Mouse (Mus musculus): ENCODE results near the gene Atxn2. TPM values are rescaled to one million over a fixed set of nuclear protein-coding genes. Genes with fewer than 3 reads are reported as not detected.

The Atxn2 gene
- polyA plus RNA-seq, 1 experiment from 2014 or later = 31.6 TPM

DNA sequence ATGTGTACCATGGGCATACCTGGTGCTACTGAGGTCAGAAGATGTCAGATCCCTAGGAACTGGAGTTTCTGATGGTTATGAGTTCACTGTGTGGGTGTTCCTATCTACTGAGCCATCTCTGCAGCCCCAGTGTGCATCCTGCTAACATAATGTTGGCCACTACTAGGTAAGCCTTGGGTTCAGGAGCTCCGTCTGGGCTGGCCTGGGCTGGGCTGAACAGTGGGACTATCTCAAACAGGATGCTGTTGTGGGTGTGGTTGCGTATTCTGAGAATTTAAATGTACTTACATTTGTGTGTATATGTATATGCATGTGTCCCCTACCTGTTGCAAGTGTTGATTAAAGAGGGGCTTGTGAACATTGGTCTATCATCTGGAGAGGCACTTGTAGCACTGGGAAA, 38.5 kb downstream of the Atxn2 start:
- Histone ChIP-seq H3K27me3 (ENCODE audit: insufficient read depth, low read length) (no peaks in the 10 kb centered on the region), H3K9ac (replicated peaks) (no peak overlapping the region), H3K9me3 (ENCODE audit: low read length) (no peaks in the 10 kb centered on the region), H3K27ac (ENCODE audit: low read depth) (no peak overlapping the region), H3K4me3 (ENCODE audit: low read depth, low read length) (no peak overlapping the region), H3K4me1 (ENCODE audit: insufficient read depth) (peaks cover 4% of the 10 kb centered on the region), H3K4me2 (ENCODE audit: low read depth, low read length) (no peak overlapping the region), H3K36me3 (replicated peaks; ENCODE audit: insufficient read depth, low read length) (peaks cover 40% of the 10 kb centered on the region)
- 73% methylated on average over 2 of the region's 2 CpGs for WGBS (ENCODE audit: insufficient replicate concordance)
- TF ChIP-seq CTCF (IDR thresholded peaks at IDR 0.05; ENCODE audit: low read depth) (no peak), EP300 (IDR thresholded peaks at IDR 0.05; ENCODE audit: low read depth) (no peak)
- ATAC-seq (no peak), DNase-seq (no peak)

DNA sequence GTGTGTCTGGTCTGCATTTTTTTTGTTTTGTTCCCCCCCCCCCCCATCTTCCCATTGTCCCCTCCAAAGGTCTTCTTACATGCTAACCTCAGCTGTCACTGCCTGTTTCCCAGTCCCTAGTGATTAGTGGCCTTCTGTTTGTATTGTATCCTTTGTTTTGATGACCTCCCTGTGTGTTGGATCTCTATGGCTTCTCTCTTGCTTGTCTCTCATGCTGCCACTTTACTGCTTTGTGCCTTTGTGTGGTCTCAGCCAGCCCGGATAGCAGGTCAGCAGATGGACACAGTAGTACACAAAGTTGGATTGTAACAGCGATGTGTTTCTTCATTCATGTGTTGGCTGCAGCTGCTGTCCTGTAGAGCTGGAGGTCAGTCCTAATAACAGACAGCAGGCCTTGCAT, 46.8 kb downstream of the Atxn2 start:
- Histone ChIP-seq H3K27ac (ENCODE audit: low read depth) (no peak overlapping the region), H3K9ac (replicated peaks) (no peak overlapping the region), H3K4me3 (ENCODE audit: low read depth, low read length) (no peak overlapping the region), H3K9me3 (ENCODE audit: low read length) (no peaks in the 10 kb centered on the region), H3K4me2 (ENCODE audit: low read depth, low read length) (no peak overlapping the region), H3K36me3 (replicated peaks; ENCODE audit: insufficient read depth, low read length) (peaks cover 34% of the 10 kb centered on the region), H3K27me3 (ENCODE audit: insufficient read depth, low read length) (no peaks in the 10 kb centered on the region), H3K4me1 (ENCODE audit: insufficient read depth) (no peaks in the 10 kb centered on the region)
- WGBS (ENCODE audit: insufficient replicate concordance) = 85% methylated on average over 2 of the region's 2 CpGs
- ATAC-seq (no peak), DNase-seq (no peak)
- TF ChIP-seq CTCF (IDR thresholded peaks at IDR 0.05; ENCODE audit: low read depth) (no peak), EP300 (IDR thresholded peaks at IDR 0.05; ENCODE audit: low read depth) (no peak)

DNA sequence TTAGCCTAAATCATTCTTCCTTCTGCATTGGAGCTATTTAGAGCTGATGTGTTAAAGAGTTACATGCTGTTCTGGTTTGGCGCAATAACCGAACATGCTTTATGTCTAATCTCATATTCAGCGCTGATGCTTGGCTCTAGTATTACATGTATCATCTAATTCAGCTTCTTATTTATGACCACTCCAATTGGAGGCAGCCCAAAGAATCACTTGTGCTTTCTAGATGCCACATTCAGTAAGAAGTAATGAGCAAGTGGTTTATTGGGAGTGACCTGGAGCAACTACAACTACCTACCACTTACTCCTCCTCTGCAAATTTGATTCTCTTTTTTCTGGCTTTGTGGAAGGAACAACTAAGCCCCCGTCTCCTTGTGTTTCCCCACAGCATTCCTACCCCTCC, 47.2 kb downstream of the Atxn2 start:
- Histone ChIP-seq H3K27me3 (ENCODE audit: insufficient read depth, low read length) (no peaks in the 10 kb centered on the region), H3K36me3 (replicated peaks; ENCODE audit: insufficient read depth, low read length) (peaks cover 31% of the 10 kb centered on the region), H3K9me3 (ENCODE audit: low read length) (no peaks in the 10 kb centered on the region), H3K4me1 (ENCODE audit: insufficient read depth) (no peaks in the 10 kb centered on the region), H3K4me2 (ENCODE audit: low read depth, low read length) (no peak overlapping the region), H3K27ac (ENCODE audit: low read depth) (no peak overlapping the region), H3K4me3 (ENCODE audit: low read depth, low read length) (no peak overlapping the region), H3K9ac (replicated peaks) (no peak overlapping the region)
- WGBS (ENCODE audit: insufficient replicate concordance) = 88% methylated on average over 4 of the region's 4 CpGs
- TF ChIP-seq EP300 (IDR thresholded peaks at IDR 0.05; ENCODE audit: low read depth) = no peak
- no peak for TF ChIP-seq CTCF (IDR thresholded peaks at IDR 0.05; ENCODE audit: low read depth)
- ATAC-seq = no peak
- DNase-seq = no peak

DNA sequence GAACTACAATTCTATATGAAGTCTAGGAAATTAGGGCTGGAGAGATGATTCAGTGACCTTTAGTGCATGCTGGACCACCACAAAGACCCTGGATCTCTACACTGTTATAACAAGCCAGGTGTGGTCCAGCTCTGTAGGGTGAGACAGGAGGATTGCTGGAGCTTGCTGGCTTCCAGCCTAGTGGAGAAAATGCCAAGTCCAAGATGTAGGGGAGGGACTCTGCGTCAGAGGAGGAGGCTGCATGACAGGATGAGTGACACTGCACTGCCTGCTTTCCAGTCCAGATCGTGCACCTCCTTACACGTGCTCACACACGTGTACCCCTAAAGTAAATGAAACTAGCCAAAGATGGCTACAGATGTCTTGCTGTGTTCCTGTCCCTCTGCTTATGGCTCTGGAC, 48.8 kb downstream of the Atxn2 start:
- H3K27ac ChIP-seq (ENCODE audit: low read depth) = no peak overlapping the region
- no peak for ATAC-seq
- no peaks in the 10 kb centered on the region for H3K4me1 ChIP-seq (ENCODE audit: insufficient read depth)
- no peak for DNase-seq
- no peaks in the 10 kb centered on the region for H3K27me3 ChIP-seq (ENCODE audit: insufficient read depth, low read length)
- peaks cover 27% of the 10 kb centered on the region for H3K36me3 ChIP-seq (replicated peaks; ENCODE audit: insufficient read depth, low read length)
- no peaks in the 10 kb centered on the region for H3K9me3 ChIP-seq (ENCODE audit: low read length)
- no peak overlapping the region for H3K4me3 ChIP-seq (ENCODE audit: low read depth, low read length)
- no peak overlapping the region for H3K4me2 ChIP-seq (ENCODE audit: low read depth, low read length)
- TF ChIP-seq EP300 (IDR thresholded peaks at IDR 0.05; ENCODE audit: low read depth) (no peak), CTCF (IDR thresholded peaks at IDR 0.05; ENCODE audit: low read depth) (no peak)
- no peak overlapping the region for H3K9ac ChIP-seq (replicated peaks)
- 88% methylated on average over 4 of the region's 4 CpGs for WGBS (ENCODE audit: insufficient replicate concordance)

DNA sequence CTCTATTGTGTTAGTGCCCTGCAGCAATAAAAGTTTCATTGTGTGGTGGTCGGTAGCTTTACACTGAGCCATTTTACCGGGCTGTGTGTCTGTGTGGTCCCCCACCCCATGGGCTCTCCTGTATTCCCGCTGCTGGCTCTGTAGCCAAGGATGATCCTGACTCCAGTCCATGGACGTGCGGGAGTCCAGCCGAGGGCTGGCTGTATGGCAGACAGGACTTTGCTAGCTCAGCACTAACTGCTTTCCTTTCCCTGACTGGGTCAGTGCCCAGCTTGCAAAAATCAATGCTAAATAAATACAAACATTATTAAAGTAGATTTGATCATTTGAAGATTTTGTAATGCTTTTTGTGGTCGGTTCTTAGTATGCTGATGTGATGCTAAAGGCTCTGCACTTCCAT, 50.3 kb downstream of the Atxn2 start:
- H3K9me3 ChIP-seq (ENCODE audit: low read length) = no peaks in the 10 kb centered on the region
- WGBS (ENCODE audit: insufficient replicate concordance) = 82% methylated on average over 7 of the region's 7 CpGs
- ATAC-seq (no peak), DNase-seq (no peak)
- no peak overlapping the region for H3K27ac ChIP-seq (ENCODE audit: low read depth)
- no peak overlapping the region for H3K4me2 ChIP-seq (ENCODE audit: low read depth, low read length)
- TF ChIP-seq CTCF (IDR thresholded peaks at IDR 0.05; ENCODE audit: low read depth) = no peak
- no peak for TF ChIP-seq EP300 (IDR thresholded peaks at IDR 0.05; ENCODE audit: low read depth)
- H3K27me3 ChIP-seq (ENCODE audit: insufficient read depth, low read length) = no peaks in the 10 kb centered on the region
- H3K4me1 ChIP-seq (ENCODE audit: insufficient read depth) = no peaks in the 10 kb centered on the region
- no peak overlapping the region for H3K4me3 ChIP-seq (ENCODE audit: low read depth, low read length)
- H3K36me3 ChIP-seq (replicated peaks; ENCODE audit: insufficient read depth, low read length) = peaks cover 32% of the 10 kb centered on the region
- H3K9ac ChIP-seq (replicated peaks) = no peak overlapping the region

DNA sequence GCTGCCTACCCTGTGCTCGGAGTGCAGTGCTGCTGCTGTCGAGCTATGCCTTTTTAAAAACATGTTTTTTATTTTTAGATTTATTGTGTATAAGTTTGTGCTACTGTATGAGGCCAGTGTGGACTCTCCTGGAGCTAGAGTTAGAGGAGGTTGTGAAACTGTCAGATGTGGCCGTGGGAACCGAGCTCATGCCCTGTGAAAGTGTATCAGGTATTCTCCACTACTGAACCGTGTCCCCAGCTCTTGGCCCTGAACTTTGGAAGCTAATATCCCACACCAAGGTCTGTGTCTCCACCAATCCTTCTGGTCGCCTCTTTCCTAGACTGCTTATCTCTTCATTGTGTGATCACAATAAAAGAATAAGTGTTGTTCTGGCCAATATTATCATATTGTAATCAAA, 51.8 kb downstream of the Atxn2 start:
- Histone ChIP-seq H3K4me2 (ENCODE audit: low read depth, low read length) (no peak overlapping the region), H3K4me3 (ENCODE audit: low read depth, low read length) (no peak overlapping the region), H3K27me3 (ENCODE audit: insufficient read depth, low read length) (no peaks in the 10 kb centered on the region), H3K27ac (ENCODE audit: low read depth) (no peak overlapping the region), H3K36me3 (replicated peaks; ENCODE audit: insufficient read depth, low read length) (peaks cover 22% of the 10 kb centered on the region), H3K9ac (replicated peaks) (no peak overlapping the region), H3K4me1 (ENCODE audit: insufficient read depth) (no peaks in the 10 kb centered on the region), H3K9me3 (ENCODE audit: low read length) (no peaks in the 10 kb centered on the region)
- ATAC-seq (no peak), DNase-seq (no peak)
- TF ChIP-seq EP300 (IDR thresholded peaks at IDR 0.05; ENCODE audit: low read depth) (no peak), CTCF (IDR thresholded peaks at IDR 0.05; ENCODE audit: low read depth) (no peak)
- whole genome bisulfite sequencing (ENCODE audit: insufficient replicate concordance) = 62% methylated on average over 6 of the region's 6 CpGs

DNA sequence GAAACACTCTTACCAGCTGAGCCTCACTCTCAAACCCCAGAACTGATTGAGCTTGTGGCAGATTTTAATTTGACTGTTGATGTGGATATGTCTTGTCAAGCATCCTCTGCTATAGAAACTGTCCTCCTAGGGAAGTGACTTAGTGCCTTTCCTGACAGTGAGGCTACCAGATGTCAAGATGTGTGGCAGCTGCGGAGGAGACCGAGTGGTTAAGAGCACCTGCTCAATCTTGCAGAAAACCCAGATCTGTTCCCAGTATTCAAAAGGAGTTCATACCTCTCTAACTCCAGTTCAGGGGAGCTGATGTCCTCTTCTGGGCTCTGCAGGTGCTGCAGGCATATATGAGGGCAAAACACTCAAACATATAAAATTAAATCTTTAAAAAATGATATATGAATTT, 53.9 kb downstream of the Atxn2 start:
- no peak overlapping the region for H3K4me3 ChIP-seq (ENCODE audit: low read depth, low read length)
- no peak for DNase-seq
- ATAC-seq = no peak
- H3K9ac ChIP-seq (replicated peaks) = no peak overlapping the region
- H3K4me1 ChIP-seq (ENCODE audit: insufficient read depth) = no peaks in the 10 kb centered on the region
- H3K36me3 ChIP-seq (replicated peaks; ENCODE audit: insufficient read depth, low read length) = peaks cover 16% of the 10 kb centered on the region
- no peaks in the 10 kb centered on the region for H3K9me3 ChIP-seq (ENCODE audit: low read length)
- TF ChIP-seq CTCF (IDR thresholded peaks at IDR 0.05; ENCODE audit: low read depth) = no peak
- no peak for TF ChIP-seq EP300 (IDR thresholded peaks at IDR 0.05; ENCODE audit: low read depth)
- H3K4me2 ChIP-seq (ENCODE audit: low read depth, low read length) = no peak overlapping the region
- no peak overlapping the region for H3K27ac ChIP-seq (ENCODE audit: low read depth)
- H3K27me3 ChIP-seq (ENCODE audit: insufficient read depth, low read length) = no peaks in the 10 kb centered on the region
- WGBS (ENCODE audit: insufficient replicate concordance) = 82% methylated on average over 2 of the region's 2 CpGs

All from liver, postnatal 0 days (tissue).